Comparison of ENCODE assay signal across 27 mouse cellular contexts in the genomic region with DNA sequence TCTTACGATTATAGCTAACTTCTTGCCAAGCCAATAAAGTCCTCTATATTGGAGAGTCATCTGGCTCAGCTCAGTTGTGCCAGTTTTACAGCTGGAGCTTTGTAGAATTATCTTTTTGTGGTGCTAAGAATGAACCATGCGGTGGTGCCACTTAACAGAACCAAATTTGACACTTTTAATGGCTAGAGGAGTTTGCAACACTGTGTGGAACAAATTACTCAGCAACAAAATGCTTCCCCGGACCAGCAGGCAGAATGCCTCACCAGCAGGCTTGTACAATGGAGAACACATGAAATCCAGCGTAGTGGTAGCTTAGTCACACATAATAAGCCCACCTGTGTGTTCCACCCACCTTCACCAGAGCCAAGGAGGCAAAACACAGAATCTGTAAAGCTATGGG. TPM values are rescaled to one million over a fixed set of nuclear protein-coding genes. Genes with fewer than 3 reads are reported as not detected.
"Had no signal": no experiment of that assay in that cellular context is flagged by ENCODE, and none has a peak within 500 bp of the region (broad histone marks: within the 10 kb centered on the region; RNA-seq: fewer than 3 reads in every experiment).

No protein-coding gene starts in this region.

- H3K36me3 ChIP-seq: limb, embryonic 13.5 days; liver, embryonic 12.5 days; liver, embryonic 15.5 days; lung, embryonic 15.5 days; midbrain, embryonic 10.5 days; midbrain, embryonic 13.5 days; neural tube, embryonic 13.5 days had no signal

- H3K27me3 ChIP-seq: limb, embryonic 13.5 days; liver, embryonic 12.5 days; liver, embryonic 15.5 days; lung, embryonic 15.5 days; megakaryocyte, embryonic 14.5 days; midbrain, embryonic 13.5 days; neural tube, embryonic 13.5 days had no signal

- H3K9me3 ChIP-seq: limb, embryonic 13.5 days; liver, embryonic 12.5 days; liver, embryonic 15.5 days; lung, embryonic 15.5 days; megakaryocyte, embryonic 14.5 days; midbrain, embryonic 10.5 days; midbrain, embryonic 13.5 days; neural tube, embryonic 13.5 days had no signal

- H3K27ac ChIP-seq: kidney, postnatal 0 days; left cerebral cortex, adult 2 months; limb, embryonic 13.5 days; liver, embryonic 12.5 days; liver, embryonic 15.5 days; lung, embryonic 15.5 days; midbrain, embryonic 10.5 days; midbrain, embryonic 13.5 days; neural tube, embryonic 13.5 days had no signal

- ATAC-seq: intestine, postnatal 0 days; liver, embryonic 12.5 days; midbrain, embryonic 13.5 days; midbrain, embryonic 16.5 days had no signal

- H3K9ac ChIP-seq: limb, embryonic 13.5 days; liver, embryonic 12.5 days; liver, embryonic 15.5 days; lung, embryonic 15.5 days; midbrain, embryonic 13.5 days; neural tube, embryonic 13.5 days had no signal

- H3K4me3 ChIP-seq: left cerebral cortex, adult 2 months; limb, embryonic 13.5 days; liver, embryonic 12.5 days; liver, embryonic 15.5 days; lung, embryonic 15.5 days; megakaryocyte, embryonic 14.5 days; midbrain, embryonic 10.5 days; midbrain, embryonic 13.5 days; myocyte; neural tube, embryonic 13.5 days had no signal

- DNase-seq: kidney, adult 2 months; kidney, postnatal 25 days; layer of hippocampus, postnatal 36 days; liver; lung, adult 18-20 months; lung, postnatal 10 days; lung, postnatal 36 days; retina, postnatal 1 day; right cerebral cortex, postnatal 14 days; thymus, adult 2 months; thymus, postnatal 14 days; thymus, postnatal 4 days had no signal

- H3K4me1 ChIP-seq: liver, embryonic 12.5 days; liver, embryonic 15.5 days; lung, embryonic 15.5 days; megakaryocyte, embryonic 14.5 days; midbrain, embryonic 10.5 days; midbrain, embryonic 13.5 days; neural tube, embryonic 13.5 days had no signal

- H3K4me2 ChIP-seq: limb, embryonic 13.5 days; liver, embryonic 12.5 days; liver, embryonic 15.5 days; lung, embryonic 15.5 days; midbrain, embryonic 13.5 days; neural tube, embryonic 13.5 days had no signal

RNA-seq across cellular contexts. Expression of gene Aox3, which starts 22.7 kb away (rescaled TPM):
- total RNA-seq: neutrophil, adult 5-6 weeks had no signal
- polyA plus RNA-seq: large intestine, adult 2 months; liver, embryonic 12.5 days; myocyte had no signal
